Mouse (Mus musculus) liver, embryonic 14.5 days (tissue): ENCODE measurements around the gene Tat. TPM values are rescaled to one million over a fixed set of nuclear protein-coding genes. Genes with fewer than 3 reads are reported as not detected.

Experiments
- ATAC-seq: fragments of 200-750 bp; cut with Nextera tagmentation; 2 replicates; pipeline ENCODE4 v1.8.0; 2017; ENCODE audit warnings: moderate number of reproducible peaks, mild to moderate bottlenecking, moderate library complexity; ENCODE audit not compliant: insufficient read depth
- DNase-seq, 3 experiments: peaks; one replicate each; pipeline ENCODE4 v3.0.0-alpha.2; 2012 to 2013; ENCODE audit warnings: low read depth in 3 of 3, low spot score in 3 of 3
- H3K27ac ChIP-seq: fragments of 300-500 bp; sonication (generic); 2 replicates; pipeline ENCODE4 v1.5.1; 2014; ENCODE audit warnings: moderate library complexity, mild to moderate bottlenecking, control low read depth, inconsistent platforms
- H3K27me3 ChIP-seq: fragments of 300-500 bp; sonication (generic); 2 replicates; pipeline ENCODE4 v1.6.1; 2014; ENCODE audit warnings: mild to moderate bottlenecking, low read length, moderate library complexity; ENCODE audit not compliant: control insufficient read depth, insufficient read depth
- H3K36me3 ChIP-seq: fragments of 300-500 bp; sonication (generic); replicated peaks from 2 replicates; pipeline ENCODE4 v1.6.1; 2014; ENCODE audit warnings: low read depth; ENCODE audit not compliant: control insufficient read depth, insufficient read depth
- H3K4me1 ChIP-seq, 2 experiments: fragments of 200-500 bp in 1 of 2; fragments of 300-500 bp in 1 of 2; sonication (generic) in 1 of 2; replicated peaks; 2 replicates each; pipeline ENCODE4 v1.6.1; 2012 to 2014; ENCODE audit warnings: antibody characterized with exemption in 1 of 2, inconsistent platforms in 1 of 2, low read length in 1 of 2; ENCODE audit not compliant: control insufficient read depth in 2 of 2, insufficient read depth in 2 of 2
- H3K4me2 ChIP-seq: fragments of 300-500 bp; sonication (generic); 2 replicates; pipeline ENCODE4 v1.6.1; 2014; ENCODE audit warnings: low read depth, mild to moderate bottlenecking, control low read depth, moderate library complexity
- H3K4me3 ChIP-seq, 2 experiments: fragments of 200-500 bp in 1 of 2; fragments of 300-500 bp in 1 of 2; sonication (generic) in 1 of 2; 2 replicates each; pipeline ENCODE4 v1.5.1; 2012 to 2014; ENCODE audit warnings: low read depth in 2 of 2, low read length in 2 of 2, mild to moderate bottlenecking in 2 of 2, control low read depth in 1 of 2, inconsistent platforms in 1 of 2, moderate library complexity in 1 of 2; ENCODE audit not compliant: insufficient read depth in 1 of 2
- H3K9ac ChIP-seq: fragments of 300-500 bp; sonication (generic); replicated peaks from 2 replicates; pipeline ENCODE4 v1.6.1; 2014; ENCODE audit warnings: mild to moderate bottlenecking, control low read depth, moderate library complexity
- H3K9me3 ChIP-seq: fragments of 300-500 bp; sonication (generic); 2 replicates; pipeline ENCODE4 v1.6.1; 2016; ENCODE audit warnings: low read length, mixed read lengths; ENCODE audit not compliant: control insufficient read depth
- CTCF ChIP-seq: IDR thresholded peaks from 2 replicates; pipeline ENCODE4 v1.5.1; 2016; ENCODE audit warnings: antibody characterized with exemption, low read depth, control low read depth
- EP300 ChIP-seq: IDR thresholded peaks from 2 replicates; pipeline ENCODE4 v1.6.1; 2016; ENCODE audit warnings: antibody characterized with exemption, low read depth
- WGBS: fragments of 180-500 bp; shearing (Covaris S2); extraction: QIAGEN DNeasy Blood & Tissue Kit; methylation state at CpG from one replicate; pipeline ENCODE4 v1.1.7; 2014; ENCODE audit not compliant: insufficient replicate concordance; 5-methylcytosine and 5-hydroxymethylcytosine counted together
- polyA plus RNA-seq, 2 experiments: library from polyadenylated mRNA; depleted of rRNA in 1 of 2; stranded (reverse) in 1 of 2; unstranded in 1 of 2; fragments of >200 nt; fragmentation: Nextera tagmentation in 1 of 2; extraction: Ambion mirVana in 1 of 2; gene quantifications; 2 replicates each; pipeline versions ENCODE4 v1.2.1 to v1.2.3; 2012 to 2014

Tat gene
- 0.25 TPM in 2 replicates for polyA plus RNA-seq (2012; rRNA removed)
- 0.13 and 0.27 TPM in 2 replicates for polyA plus RNA-seq (2014; fragmentation: Nextera tagmentation; extraction: Ambion mirVana)

GRCm38 (mm10) chr8:109990224-109990623 is at the start of gene Tat:
Tat (plus strand) TSS chr8:109990437.
- no peak for TF ChIP-seq EP300
- TF ChIP-seq CTCF, result no peak
- Histone ChIP-seq H3K9ac (no peak within 1 kb of the TSS), H3K4me2 (no peak within 1 kb of the TSS), H3K27ac (no peak within 1 kb of the TSS), H3K36me3 (no peaks in the 10 kb centered on the region), H3K4me3 (no peak within 1 kb of the TSS), H3K27me3 (no peaks in the 10 kb centered on the region), H3K9me3 (no peaks in the 10 kb centered on the region), H3K4me1 (no peaks in the 10 kb centered on the region)
- no peak for DNase-seq
- 67% methylated on average over 8 of the region's 8 CpGs for WGBS
- ATAC-seq, result no peak

GRCm38 (mm10) chr8:109941606-109942360 is 48.5 kb upstream of the Tat start:
- Histone ChIP-seq H3K9me3 (no peaks in the 10 kb centered on the region), H3K36me3 (peaks cover 32% of the 10 kb centered on the region), H3K4me3 (no peak overlapping the region), H3K27me3 (no peaks in the 10 kb centered on the region), H3K4me2 (no peak overlapping the region), H3K4me1 (peaks cover 0 to 4% of the 10 kb centered on the region in 2 experiments; a peak in 1 of 4 replicates), H3K27ac (no peak overlapping the region), H3K9ac (no peak overlapping the region)
- WGBS, result 78% methylated on average over 2 of the region's 2 CpGs
- TF ChIP-seq EP300, result no peak
- TF ChIP-seq CTCF, result no peak
- ATAC-seq, result no peak
- DNase-seq, result no peak

DNA sequence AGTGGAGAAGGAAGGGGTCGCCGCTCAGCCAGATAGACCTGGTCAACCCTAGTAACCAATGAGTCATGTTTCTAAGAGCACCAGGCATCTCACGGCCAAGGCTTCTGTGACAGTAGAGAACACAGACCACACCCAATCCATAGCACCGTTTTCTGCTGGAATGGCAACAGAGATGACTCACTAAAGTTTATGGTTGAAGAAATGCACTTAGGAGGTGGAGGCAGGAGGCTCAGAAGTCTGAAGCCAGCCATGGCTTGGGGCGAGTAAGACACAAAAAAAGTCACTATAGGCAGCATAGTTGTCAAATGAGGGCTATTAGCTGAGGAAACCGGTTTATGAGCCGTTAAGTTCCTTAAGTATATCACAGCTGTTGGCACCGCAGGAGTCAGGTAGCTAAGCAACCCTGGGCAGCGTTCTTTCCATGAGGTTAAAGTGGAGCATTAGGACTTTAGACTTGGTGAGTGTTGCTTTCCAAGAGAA is 45.0 kb upstream of the Tat start:
- H3K9me3 ChIP-seq, result no peaks in the 10 kb centered on the region
- no peak overlapping the region for H3K4me2 ChIP-seq
- DNase-seq (no peak), ATAC-seq (no peak)
- no peak overlapping the region for H3K9ac ChIP-seq
- H3K4me3 ChIP-seq, result no peak overlapping the region
- TF ChIP-seq CTCF (no peak), EP300 (no peak)
- H3K27me3 ChIP-seq, result peaks cover 23% of the 10 kb centered on the region
- 63% methylated on average over 9 of the region's 9 CpGs for WGBS
- H3K27ac ChIP-seq, result no peak overlapping the region
- peaks cover 12% of the 10 kb centered on the region for H3K36me3 ChIP-seq
- H3K4me1 ChIP-seq, result peaks cover 0 to 4% of the 10 kb centered on the region in 2 experiments; a peak in 1 of 4 replicates

- no peak for ATAC-seq
- H3K27me3 ChIP-seq, result peaks cover 25% of the 10 kb centered on the region
- H3K4me1 ChIP-seq, result peaks cover 0 to 4% of the 10 kb centered on the region in 2 experiments; a peak in 1 of 4 replicates
- H3K9ac ChIP-seq, result no peak overlapping the region
- 77% methylated on average over 7 of the region's 7 CpGs for WGBS
- H3K36me3 ChIP-seq, result peaks cover 9% of the 10 kb centered on the region
- TF ChIP-seq CTCF, result no peak
- no peak for TF ChIP-seq EP300
- no peak overlapping the region for H3K27ac ChIP-seq
- no peak for DNase-seq
- no peak overlapping the region for H3K4me2 ChIP-seq
- H3K4me3 ChIP-seq, result no peak overlapping the region
- H3K9me3 ChIP-seq, result no peaks in the 10 kb centered on the region
Observed at GRCm38 (mm10) chr8:109945694-109946093, 44.5 kb upstream of the Tat start.

DNA sequence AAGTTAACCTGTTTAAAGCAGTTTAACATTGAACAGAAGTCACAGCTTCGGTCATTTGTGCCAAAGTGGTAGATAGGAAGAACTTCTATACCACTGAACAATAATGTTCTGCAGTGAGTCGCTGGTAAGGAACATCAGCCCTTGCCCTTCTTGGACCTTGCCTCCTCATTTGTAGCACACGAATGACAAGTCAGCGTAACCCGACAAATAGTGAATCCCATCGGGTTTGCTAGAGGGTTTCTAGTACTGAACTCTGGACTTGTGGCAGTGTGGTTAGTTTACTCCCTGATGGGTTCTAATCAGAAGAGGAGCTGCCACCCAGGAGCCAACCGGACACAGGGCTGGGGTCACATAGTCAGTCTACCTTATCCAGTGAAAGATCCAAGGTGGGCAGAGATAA is 44.0 kb upstream of the Tat start:
- Histone ChIP-seq H3K9ac (no peak overlapping the region), H3K27ac (no peak overlapping the region), H3K4me2 (no peak overlapping the region), H3K4me1 (peaks cover 0 to 4% of the 10 kb centered on the region in 2 experiments; a peak in 1 of 4 replicates), H3K36me3 (peaks cover 5% of the 10 kb centered on the region), H3K27me3 (peaks cover 25% of the 10 kb centered on the region), H3K4me3 (no peak overlapping the region), H3K9me3 (no peaks in the 10 kb centered on the region)
- no peak for DNase-seq
- ATAC-seq, result no peak
- TF ChIP-seq CTCF, result no peak
- TF ChIP-seq EP300, result no peak
- WGBS, result 80% methylated on average over 7 of the region's 7 CpGs
